Mouse (Mus musculus) liver, adult 10 weeks (tissue): ENCODE data around the gene Cdk5rap3. TPM values are rescaled to one million over a fixed set of nuclear protein-coding genes. Genes with fewer than 3 reads are reported as not detected.

ENCODE experiments used
- polyA plus RNA-seq: library from polyadenylated mRNA; stranded (reverse); fragments of 350-450 nt; fragmentation: Illumina TruSeq; extraction: RNeasy Lipid Tissue Mini Kit (QIAGEN cat#74804); gene quantifications from one replicate; pipeline ENCODE4 v1.2.3, GENCODE M21; 2014; ENCODE audit warnings: low read depth, low replicate concordance

Cdk5rap3 gene
- 31.6 TPM for polyA plus RNA-seq

DNA sequence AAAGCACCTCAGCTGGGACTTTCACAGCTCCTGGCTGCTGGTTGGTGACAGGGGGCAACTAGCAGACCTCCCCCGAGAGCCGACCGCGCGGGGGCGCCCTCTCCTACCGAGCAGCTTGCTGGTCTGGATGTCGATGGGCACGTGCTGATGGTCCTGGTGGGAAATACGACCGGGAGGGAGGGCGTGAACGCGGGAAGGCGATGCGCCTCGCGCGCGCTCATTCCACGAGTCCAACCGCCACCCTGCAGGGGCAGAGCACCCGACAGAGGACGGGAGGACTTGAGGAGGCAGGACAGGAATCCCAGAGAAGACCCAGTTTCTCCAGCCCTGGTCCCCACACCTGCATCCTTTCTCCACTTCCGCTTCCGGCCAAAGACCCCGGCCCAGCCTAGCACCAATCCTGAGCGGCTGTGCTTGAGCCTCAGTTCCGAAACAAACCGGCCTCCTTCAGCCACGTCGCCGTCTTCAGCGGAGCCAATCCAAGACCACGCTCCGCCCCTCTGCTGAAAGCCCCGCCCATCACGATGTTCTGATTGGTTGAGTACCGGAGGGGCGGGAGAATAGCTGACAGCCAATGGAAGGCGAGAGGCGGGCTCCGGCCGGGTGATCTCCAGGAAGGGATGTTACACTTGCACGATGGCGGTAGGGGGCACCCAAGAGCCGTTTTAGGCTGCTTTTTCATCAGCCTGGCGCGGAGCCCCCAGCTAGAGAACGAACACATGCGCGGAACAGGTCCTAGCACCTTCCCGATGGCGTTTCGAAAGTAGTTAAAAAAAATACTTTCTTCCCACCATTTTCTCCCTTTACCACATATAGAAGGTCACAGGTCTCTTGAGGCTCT is at the start of gene Cdk5rap3:
Cdk5rap3 (minus strand) TSS at position 453 of the 841 bp plus-strand sequence.

DNA sequence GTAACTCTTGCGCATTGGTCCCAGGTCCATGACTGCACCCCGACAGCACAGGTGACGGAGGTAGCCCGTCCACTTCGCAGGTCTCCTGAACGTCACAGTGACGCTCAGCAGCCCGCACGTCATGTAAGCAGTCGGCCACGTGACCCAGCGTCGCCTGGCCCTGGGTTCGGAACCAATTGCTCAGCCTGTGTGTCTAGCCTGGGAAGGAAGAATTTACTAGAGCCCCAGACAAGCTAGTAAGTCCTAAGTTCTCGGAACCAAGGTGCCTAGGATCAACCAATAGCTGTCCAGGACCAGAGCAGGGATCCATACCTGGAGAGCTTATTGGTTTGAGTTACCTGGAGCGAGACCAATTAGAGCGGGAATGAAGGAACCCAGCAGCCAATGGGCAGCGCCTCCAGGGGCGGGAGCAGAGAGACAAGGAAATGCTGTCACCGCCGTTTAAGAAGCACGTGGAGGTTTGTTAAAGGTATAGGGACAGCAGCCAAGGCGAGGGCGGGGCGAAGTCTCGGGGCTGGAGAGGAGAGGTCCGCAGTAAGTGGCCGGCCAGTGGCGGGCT is 27.5 kb upstream of the Cdk5rap3 start, which contains the start of gene Pnpo:
Pnpo (minus strand) TSS at position 241 of the 559 bp plus-strand sequence.

GRCm38 (mm10) chr11:96928088-96928487 is 11.8 kb upstream of the Cdk5rap3 start, which contains the start of gene Prr15l:
Prr15l (plus strand) TSS chr11:96928104.

Other genes with a start within 250 kb of the Cdk5rap3 start
- gene Snx11, start 138.9 kb downstream of the Cdk5rap3 start, polyA plus RNA-seq: 3.0 TPM
- 37.1 TPM for gene Cbx1, start 127.4 kb downstream of the Cdk5rap3 start, polyA plus RNA-seq
- 25.4 TPM for gene Nfe2l1, start 86.5 kb downstream of the Cdk5rap3 start, polyA plus RNA-seq
- gene Copz2, start 66.6 kb downstream of the Cdk5rap3 start, polyA plus RNA-seq: 15.9 TPM
- 0.58 TPM for gene Prr15l, start 11.6 kb upstream of the Cdk5rap3 start, polyA plus RNA-seq
- gene Pnpo, start 27.5 kb upstream of the Cdk5rap3 start, polyA plus RNA-seq: 54.7 TPM
- 1.2 TPM for gene Sp2, start 66.5 kb upstream of the Cdk5rap3 start, polyA plus RNA-seq
- gene Sp6, start 96.9 kb upstream of the Cdk5rap3 start, polyA plus RNA-seq: not detected
- 0.69 TPM for gene Scrn2, start 113.4 kb upstream of the Cdk5rap3 start, polyA plus RNA-seq
- gene Lrrc46, start 124.9 kb upstream of the Cdk5rap3 start, polyA plus RNA-seq: 0.58 TPM
- 15.7 TPM for gene Mrpl10, start 125.1 kb upstream of the Cdk5rap3 start, polyA plus RNA-seq
- 0.16 TPM for gene Osbpl7, start 134.1 kb upstream of the Cdk5rap3 start, polyA plus RNA-seq
- not detected for gene Tbx21, start 198.8 kb upstream of the Cdk5rap3 start, polyA plus RNA-seq
- gene Tbkbp1, start 235.0 kb upstream of the Cdk5rap3 start, polyA plus RNA-seq: 0.19 TPM